Mouse (Mus musculus) erythroblast, adult 5-6 weeks (primary cell): ENCODE data around the gene Olfr412. TPM values are rescaled to one million over a fixed set of nuclear protein-coding genes. Genes with fewer than 3 reads are reported as not detected.

Source experiments
- ATAC-seq: replicated peaks from 2 replicates; pipeline ENCODE4 v1.8.0; 2016; ENCODE audit warnings: moderate number of reproducible peaks, mild to moderate bottlenecking, moderate TSS enrichment, inconsistent platforms; ENCODE audit not compliant: poor library complexity, low FRiP score, severe bottlenecking
- total RNA-seq, 2 experiments: library from RNA; stranded (forward) in 1 of 2; stranded (reverse) in 1 of 2; fragments of 150-400 nt in 1 of 2; fragments of 200-764, 138-1000 nt in 1 of 2; gene quantifications; 2 replicates each; pipeline versions ENCODE4 v1.2.3 to v1.2.4; 2015 to 2017; ENCODE audit warnings: low replicate concordance in 2 of 2

Gene Olfr412
- total RNA-seq, 2 experiments from 2014 or later: not detected

GRCm38 (mm10) chr11:74412462-74412861 lies 50.6 kb downstream of the Olfr412 start:
- ATAC-seq: no peak

DNA sequence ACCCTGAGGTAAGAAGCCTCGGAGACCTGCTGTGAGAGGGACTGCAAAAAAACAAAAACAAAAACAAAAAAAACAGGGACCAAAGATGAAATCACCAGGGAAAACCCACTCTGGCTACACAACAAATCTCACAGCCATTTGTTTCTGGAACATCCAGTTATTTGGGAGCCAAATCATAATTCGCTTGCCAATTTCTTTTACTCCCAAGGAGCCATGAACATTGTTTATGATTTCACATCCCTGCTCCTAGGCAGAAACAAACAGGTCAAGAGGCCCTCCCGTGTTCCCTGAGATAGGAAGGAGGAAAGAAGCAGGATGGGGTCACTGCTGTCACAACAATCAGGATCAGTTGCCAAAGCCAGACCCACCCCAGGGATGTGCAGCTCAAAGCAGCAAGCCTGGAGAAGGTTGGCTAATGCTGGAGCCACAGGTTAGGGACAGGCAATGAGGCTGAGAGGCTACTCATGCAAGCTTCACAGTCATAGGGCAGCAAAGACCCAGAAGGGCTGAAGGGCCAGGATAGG lies 51.6 kb downstream of the Olfr412 start:
- ATAC-seq: no peak

DNA sequence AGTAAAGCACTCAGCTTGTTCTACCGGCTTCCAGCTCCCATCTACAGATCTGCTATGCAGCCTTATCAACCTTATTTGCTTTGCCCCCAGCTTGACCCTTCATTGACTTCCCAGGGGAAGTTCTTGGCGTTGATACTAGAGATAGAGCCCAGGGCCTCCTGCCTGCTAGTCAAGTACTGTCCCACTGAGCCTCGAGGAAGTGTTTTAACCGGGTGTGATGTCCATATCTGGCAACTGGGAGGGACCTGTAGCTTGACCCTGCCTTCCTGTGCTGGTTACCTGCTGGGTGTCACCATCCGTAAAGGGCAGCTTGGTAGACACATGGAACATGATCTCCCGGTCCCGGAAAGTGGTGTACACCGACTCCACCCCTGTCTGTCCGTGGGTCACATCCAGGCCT lies 52.2 kb downstream of the Olfr412 start:
- no peak for ATAC-seq

DNA sequence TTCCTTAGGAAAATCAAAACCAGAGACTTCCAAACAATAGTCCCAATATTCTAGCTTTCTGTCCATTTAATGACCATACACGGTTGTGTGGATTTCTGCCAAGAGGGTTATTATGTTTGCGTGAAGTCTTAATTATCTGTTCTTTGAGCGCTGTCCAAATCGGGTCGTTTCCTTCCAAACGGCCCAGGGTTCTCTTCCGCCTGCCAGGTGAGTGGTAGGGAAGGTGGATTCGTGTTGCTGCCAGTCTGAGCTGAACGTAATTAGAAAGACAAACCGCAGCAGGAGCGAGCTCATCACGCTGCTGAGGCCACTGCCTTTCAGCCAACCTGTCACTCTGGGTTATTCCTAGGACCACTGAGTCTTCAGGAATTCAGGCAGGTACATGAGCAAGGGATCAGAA lies 53.9 kb downstream of the Olfr412 start:
- ATAC-seq: no peak

Other genes with a start within 250 kb of the Olfr412 start
- gene Olfr401, start 248.4 kb upstream of the Olfr412 start, total RNA-seq (2015; ENCODE audit: low replicate concordance): not detected in 2 replicates
- gene Olfr401, start 248.4 kb upstream of the Olfr412 start, total RNA-seq (2017; ENCODE audit: low replicate concordance): not detected in 2 replicates
- gene Olfr402, start 208.5 kb upstream of the Olfr412 start, total RNA-seq (2015; ENCODE audit: low replicate concordance): not detected in 2 replicates
- not detected in 2 replicates for gene Olfr402, start 208.5 kb upstream of the Olfr412 start, total RNA-seq (2017; ENCODE audit: low replicate concordance)
- not detected in 2 replicates for gene Olfr403, start 175.8 kb upstream of the Olfr412 start, total RNA-seq (2015; ENCODE audit: low replicate concordance)
- not detected in 2 replicates for gene Olfr403, start 175.8 kb upstream of the Olfr412 start, total RNA-seq (2017; ENCODE audit: low replicate concordance)
- not detected in 2 replicates for gene Olfr43, start 150.7 kb upstream of the Olfr412 start, total RNA-seq (2015; ENCODE audit: low replicate concordance)
- gene Olfr43, start 150.7 kb upstream of the Olfr412 start, total RNA-seq (2017; ENCODE audit: low replicate concordance): not detected in 2 replicates
- not detected in 2 replicates for gene Olfr406, start 102.3 kb upstream of the Olfr412 start, total RNA-seq (2015; ENCODE audit: low replicate concordance)
- gene Olfr406, start 102.3 kb upstream of the Olfr412 start, total RNA-seq (2017; ENCODE audit: low replicate concordance): not detected in 2 replicates
- gene Olfr59, start 78.3 kb upstream of the Olfr412 start, total RNA-seq (2015; ENCODE audit: low replicate concordance): not detected in 2 replicates
- not detected in 2 replicates for gene Olfr59, start 78.3 kb upstream of the Olfr412 start, total RNA-seq (2017; ENCODE audit: low replicate concordance)
- not detected in 2 replicates for gene Olfr410, start 24.0 kb upstream of the Olfr412 start, total RNA-seq (2015; ENCODE audit: low replicate concordance)
- 0.09 and 0.56 TPM in 2 replicates for gene Olfr410, start 24.0 kb upstream of the Olfr412 start, total RNA-seq (2017; ENCODE audit: low replicate concordance)
- gene Olfr411, start 9.4 kb upstream of the Olfr412 start, total RNA-seq (2015; ENCODE audit: low replicate concordance): not detected in 2 replicates
- not detected in 2 replicates for gene Olfr411, start 9.4 kb upstream of the Olfr412 start, total RNA-seq (2017; ENCODE audit: low replicate concordance)
- gene Rap1gap2, start 248.8 kb downstream of the Olfr412 start, total RNA-seq (2015; ENCODE audit: low replicate concordance): 2.1 and 2.7 TPM in 2 replicates
- gene Rap1gap2, start 248.8 kb downstream of the Olfr412 start, total RNA-seq (2017; ENCODE audit: low replicate concordance): 3.7 and 5.2 TPM in 2 replicates